Comparison of ENCODE assay signal across 9 mouse cellular contexts in the genomic region with DNA sequence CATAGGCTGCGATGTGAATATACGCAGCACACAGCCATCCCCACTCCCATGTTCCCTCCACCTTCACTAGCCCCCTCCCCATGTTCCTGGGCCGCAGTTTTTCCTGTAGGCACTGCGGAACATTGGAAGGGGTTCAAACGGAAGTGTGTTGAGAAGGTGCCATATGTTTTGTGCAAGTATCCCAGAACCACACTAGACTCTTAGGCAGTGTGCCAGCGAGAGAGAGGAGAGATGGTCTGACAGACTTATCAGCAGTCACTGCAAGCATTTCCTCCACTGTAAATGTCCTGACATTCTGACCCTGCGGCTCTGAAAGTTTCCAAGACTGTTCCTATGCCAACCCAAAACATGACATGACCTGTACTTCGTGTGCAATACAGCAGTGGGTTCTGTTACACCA.
DNase-seq lines count a peak whose midpoint lies in the region; ATAC-seq lines count a peak whose summit lies in the region.
"Had no signal": no experiment of that assay in that cellular context is flagged by ENCODE, and none has a peak within 500 bp of the region (broad histone marks: within the 10 kb centered on the region; RNA-seq: fewer than 3 reads in every experiment).

No protein-coding gene starts in this region.

- H3K4me2 ChIP-seq in forebrain, embryonic 16.5 days (ENCODE audit: low read length) = no peak overlapping the region
- H3K4me2 ChIP-seq in heart, embryonic 16.5 days (ENCODE audit: low read depth, low read length) = no peak overlapping the region

- peaks cover 9% of the 10 kb centered on the region for H3K4me1 ChIP-seq in heart, embryonic 10.5 days
- H3K4me1 ChIP-seq in forebrain, embryonic 16.5 days (replicated peaks; ENCODE audit: control insufficient read depth, insufficient read depth, low read length) = peaks cover 15% of the 10 kb centered on the region
- H3K4me1 ChIP-seq in heart, embryonic 16.5 days (ENCODE audit: control insufficient read depth, insufficient read depth, low read length) = peaks cover 6% of the 10 kb centered on the region

- no peak overlapping the region for H3K9ac ChIP-seq in forebrain, embryonic 16.5 days (replicated peaks; ENCODE audit: low read depth, low read length)
- no peak overlapping the region for H3K9ac ChIP-seq in heart, embryonic 16.5 days (ENCODE audit: low read length)

- WGBS in heart, embryonic 10.5 days = 52% methylated on average over 8 of the region's 8 CpGs
- WGBS in forebrain, embryonic 16.5 days = 61% methylated on average over 8 of the region's 8 CpGs
- 33% methylated on average over 8 of the region's 8 CpGs for WGBS in heart, embryonic 16.5 days

- H3K27ac ChIP-seq in heart, embryonic 10.5 days = no peak overlapping the region
- H3K27ac ChIP-seq in forebrain, embryonic 16.5 days (ENCODE audit: low read length) = no peak overlapping the region
- H3K27ac ChIP-seq in heart, embryonic 16.5 days (ENCODE audit: low read length) = no peak overlapping the region

- ATAC-seq in forebrain, embryonic 16.5 days = peak; percentile 72
- ATAC-seq in heart, embryonic 16.5 days (replicated peaks; ENCODE audit: extremely low read depth, insufficient read depth, low FRiP score) = peak; percentile 65

- H3K9me3 ChIP-seq in heart, embryonic 10.5 days = no peaks in the 10 kb centered on the region
- no peaks in the 10 kb centered on the region for H3K9me3 ChIP-seq in forebrain, embryonic 16.5 days (ENCODE audit: control insufficient read depth, low read length)
- no peaks in the 10 kb centered on the region for H3K9me3 ChIP-seq in heart, embryonic 16.5 days (replicated peaks; ENCODE audit: control insufficient read depth, low read length)

- H3K36me3 ChIP-seq in heart, embryonic 10.5 days = no peaks in the 10 kb centered on the region
- H3K36me3 ChIP-seq in forebrain, embryonic 16.5 days (ENCODE audit: control insufficient read depth, insufficient read depth) = no peaks in the 10 kb centered on the region
- H3K36me3 ChIP-seq in heart, embryonic 16.5 days (ENCODE audit: control insufficient read depth, insufficient read depth) = no peaks in the 10 kb centered on the region

- H3K4me3 ChIP-seq in heart, embryonic 10.5 days = no peak overlapping the region
- H3K4me3 ChIP-seq in forebrain, embryonic 16.5 days (replicated peaks; ENCODE audit: low read length) = no peak overlapping the region
- H3K4me3 ChIP-seq in heart, embryonic 16.5 days (ENCODE audit: low read length) = no peak overlapping the region

- DNase-seq in heart, embryonic 10.5 days (ENCODE audit: low spot score) = peak; percentile 86
- no peak for DNase-seq in heart, postnatal 25 days (ENCODE audit: low spot score)
- DNase-seq in kidney, postnatal 4 days = peak; percentile 63 to 73
- no peak for DNase-seq in urinary bladder, postnatal 14 days (ENCODE audit: low spot score)
- DNase-seq in retina, postnatal 1 day = no peak
- no peak for DNase-seq in testis, postnatal 14 days (ENCODE audit: low spot score)
- DNase-seq: cerebellum, adult 9-10 months had no signal

- intact Hi-C loops in heart, postnatal 25 days (cut with DNase I) = no loop called here

- H3K27me3 ChIP-seq in heart, embryonic 10.5 days (ENCODE audit: insufficient read depth, poor library complexity, severe bottlenecking) = no peaks in the 10 kb centered on the region
- no peaks in the 10 kb centered on the region for H3K27me3 ChIP-seq in forebrain, embryonic 16.5 days (replicated peaks; ENCODE audit: control insufficient read depth, insufficient read depth, low read length)
- no peaks in the 10 kb centered on the region for H3K27me3 ChIP-seq in heart, embryonic 16.5 days (ENCODE audit: control insufficient read depth, insufficient read depth, low read length)

Comparison
In these comparisons a context has a peak if more than half of its experiments do, and no peak if none do; other contexts are left out.
1. DNase-seq: peak in heart, embryonic 10.5 days (single experiment) and kidney, postnatal 4 days (2 of 2); none in heart, postnatal 25 days (single experiment), urinary bladder, postnatal 14 days (single experiment), retina, postnatal 1 day (single experiment) and testis, postnatal 14 days (single experiment).